Mouse (Mus musculus): Measurements from ENCODE around the gene Gstp2.

Gene Gstp2

DNA sequence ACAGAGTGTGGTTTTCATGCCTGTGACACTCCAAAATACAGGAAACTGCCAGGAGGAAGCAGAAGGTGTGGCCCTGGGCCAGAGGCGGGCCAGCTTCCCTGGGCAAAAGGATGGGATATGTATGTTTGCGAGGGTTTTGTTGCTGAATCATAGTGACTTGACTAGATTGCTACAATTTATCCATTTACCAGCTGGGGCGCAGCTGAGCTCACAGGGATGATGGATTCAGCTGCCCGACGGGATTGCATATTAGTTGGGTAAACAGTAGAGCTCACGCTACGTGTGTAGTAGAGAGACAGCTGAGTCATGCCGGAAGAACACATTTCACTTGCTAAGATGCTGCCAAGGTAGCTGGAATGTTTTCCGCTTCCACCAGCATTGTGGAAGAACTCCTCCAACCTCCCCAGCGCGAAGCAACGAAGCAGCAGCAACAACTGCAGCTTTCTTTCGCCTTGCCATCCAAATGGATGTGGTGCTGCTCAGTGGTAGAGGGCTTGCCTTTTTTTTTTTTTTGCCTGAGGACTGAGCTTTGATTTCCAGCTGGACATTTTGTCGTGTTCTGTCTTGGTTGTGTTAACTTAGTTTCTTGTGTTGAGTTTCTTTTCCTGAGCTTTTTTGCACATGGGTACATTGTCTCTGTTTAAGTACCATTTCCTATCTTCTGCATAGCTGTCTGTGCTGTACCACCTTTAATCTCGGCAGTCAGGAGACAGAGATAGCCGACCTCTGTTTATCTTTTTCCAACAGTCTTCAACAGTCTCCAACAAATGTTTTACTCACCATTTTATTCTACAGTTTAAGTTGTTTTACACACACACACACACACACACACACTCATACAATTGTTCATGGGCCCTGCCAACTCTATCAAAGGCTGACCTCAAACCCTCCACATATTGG is at the start of gene Gstp2:
Gene Gstp2 (minus strand): TSS at position 58 of the 900 bp plus-strand sequence.
- DNase-seq (ENCODE audit: low read depth, low spot score), result peak; percentile 24

GRCm38 (mm10) chr19:4094774-4095303 is 49.0 kb upstream of the Gstp2 start:
- no peak for DNase-seq (ENCODE audit: low read depth, low spot score)

GRCm38 (mm10) chr19:4094348-4094747 is 48.5 kb upstream of the Gstp2 start:
- DNase-seq (ENCODE audit: low read depth, low spot score), result no peak

GRCm38 (mm10) chr19:4093772-4094171 is 47.9 kb upstream of the Gstp2 start:
- DNase-seq (ENCODE audit: low read depth, low spot score), result no peak

DNA sequence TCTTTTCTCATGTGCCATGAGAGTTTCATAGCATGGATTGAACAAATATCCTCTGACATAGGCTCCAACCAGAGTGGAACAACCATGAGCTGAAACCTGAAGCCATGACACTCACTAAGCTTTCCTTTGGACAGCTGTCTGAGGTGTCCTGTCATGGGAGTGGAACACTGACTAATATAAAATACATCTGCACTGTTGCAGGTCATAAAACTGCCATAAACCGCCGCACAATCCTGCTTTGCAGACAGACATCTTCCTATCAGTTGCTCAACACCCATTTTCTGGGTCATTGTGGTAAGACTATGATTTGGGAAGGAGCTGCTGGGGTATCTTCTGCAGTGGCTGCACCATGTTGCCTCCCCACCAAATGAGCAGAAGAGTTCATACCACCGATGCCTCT is 46.9 kb upstream of the Gstp2 start:
- DNase-seq (ENCODE audit: low read depth, low spot score), result no peak

- no peak for DNase-seq (ENCODE audit: low read depth, low spot score)
These were observed 45.6 kb upstream of the Gstp2 start for GRCm38 (mm10) chr19:4091383-4091782.

DNA sequence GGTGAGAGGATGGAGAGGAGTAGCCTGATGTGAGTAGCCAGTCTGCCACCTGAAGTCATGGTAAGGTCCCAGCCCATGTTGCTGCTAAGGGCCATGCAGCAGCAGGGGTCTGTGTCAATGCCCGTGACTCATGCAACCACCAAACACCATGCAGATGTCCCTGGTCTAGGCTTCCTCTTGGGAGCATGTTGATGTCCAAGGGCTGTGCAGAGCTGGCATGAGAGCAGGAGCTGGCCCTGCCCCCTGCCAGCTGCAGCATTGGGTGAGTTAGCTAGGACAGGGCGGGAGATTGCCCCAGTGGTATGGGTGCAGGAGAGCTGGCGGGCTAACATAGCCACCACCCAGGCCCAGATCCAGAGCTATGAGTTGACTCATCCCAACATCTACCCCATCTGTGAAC is 44.6 kb upstream of the Gstp2 start:
- no peak for DNase-seq (ENCODE audit: low read depth, low spot score)

DNA sequence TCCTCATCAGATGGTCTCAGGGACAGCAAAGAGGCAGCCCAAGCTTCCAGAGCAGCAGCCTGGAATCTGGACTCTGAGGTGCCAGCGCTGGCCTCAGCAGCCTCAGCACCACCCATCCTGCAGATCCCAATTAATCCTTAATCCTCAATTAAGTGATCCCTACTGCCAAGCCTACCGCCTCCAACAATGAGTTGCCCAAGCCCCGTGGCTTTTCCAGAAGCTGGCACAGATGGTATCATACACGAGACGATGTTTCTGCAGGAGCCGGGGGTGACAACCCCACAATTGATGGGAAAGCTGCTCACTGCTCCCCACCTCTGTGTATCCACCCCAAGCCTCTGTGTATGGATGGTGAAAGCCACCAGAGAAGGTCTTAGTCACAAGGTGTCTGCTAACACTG is 43.3 kb upstream of the Gstp2 start:
- DNase-seq (ENCODE audit: low read depth, low spot score), result no peak

GRCm38 (mm10) chr19:4088146-4088545 is 42.3 kb upstream of the Gstp2 start:
- no peak for DNase-seq (ENCODE audit: low read depth, low spot score)

GRCm38 (mm10) chr19:4087090-4087489 is 41.3 kb upstream of the Gstp2 start:
- no peak for DNase-seq (ENCODE audit: low read depth, low spot score)

DNA sequence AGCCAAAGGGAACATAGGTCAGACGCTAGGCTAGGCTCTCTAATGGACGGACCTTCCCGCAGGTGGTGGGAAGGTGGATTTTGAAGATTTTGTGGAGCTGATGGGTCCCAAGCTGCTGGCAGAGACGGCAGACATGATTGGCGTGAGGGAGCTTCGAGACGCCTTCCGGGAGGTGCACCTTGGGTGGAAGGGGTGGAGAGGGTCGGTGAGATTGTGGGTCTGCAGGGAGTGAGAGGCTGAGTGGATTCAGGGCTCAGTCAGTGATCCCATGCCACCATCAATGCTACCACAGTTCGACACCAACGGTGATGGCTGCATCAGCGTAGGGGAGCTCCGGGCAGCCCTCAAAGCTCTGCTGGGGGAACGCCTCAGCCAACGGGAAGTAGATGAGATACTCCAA is 40.3 kb upstream of the Gstp2 start:
- no peak for DNase-seq (ENCODE audit: low read depth, low spot score)

DNA sequence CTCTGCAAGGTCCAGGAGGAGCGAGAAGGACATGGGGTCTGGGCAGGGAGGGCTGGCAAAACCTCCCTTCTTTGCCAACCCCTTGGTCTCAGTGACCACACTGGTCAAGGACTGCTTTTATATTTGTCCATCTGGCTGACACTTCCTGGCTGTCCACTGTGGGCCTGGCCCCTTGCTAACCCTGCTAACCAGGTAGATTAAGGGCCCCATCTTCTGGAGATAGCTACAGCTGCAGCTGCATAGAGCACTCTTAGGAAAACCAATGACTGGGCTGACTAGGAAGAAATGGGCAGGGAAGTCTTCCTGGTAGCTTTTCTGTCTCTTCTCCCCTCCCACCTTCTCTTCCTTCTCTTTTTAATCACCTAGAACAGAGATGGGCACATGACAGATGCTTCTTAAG is 39.2 kb upstream of the Gstp2 start:
- no peak for DNase-seq (ENCODE audit: low read depth, low spot score)

DNA sequence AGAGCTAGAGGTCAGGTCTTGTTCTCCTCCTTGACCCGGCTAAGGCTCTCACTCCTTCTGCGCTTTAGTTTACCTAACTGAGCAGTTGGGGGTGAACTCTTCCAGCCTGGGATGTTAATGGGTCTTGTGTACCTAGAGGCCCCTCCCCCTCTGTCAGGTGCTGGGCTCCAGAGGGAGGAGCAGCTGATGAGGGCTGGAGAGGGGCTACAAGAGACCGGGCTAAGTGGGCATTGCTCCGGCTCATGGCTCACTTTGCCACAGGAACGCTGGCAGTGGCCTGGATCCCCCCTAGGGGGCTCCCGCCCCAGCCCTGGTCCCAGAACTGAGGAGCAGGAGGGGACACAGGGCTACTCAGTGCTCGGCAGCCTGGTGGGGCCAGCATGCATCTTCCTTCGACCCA is 38.0 kb upstream of the Gstp2 start:
- DNase-seq (ENCODE audit: low read depth, low spot score), result no peak

- no peak for DNase-seq (ENCODE audit: low read depth, low spot score)
These were observed 37.5 kb upstream of the Gstp2 start for GRCm38 (mm10) chr19:4083316-4083715.

- DNase-seq (ENCODE audit: low read depth, low spot score), result no peak
These were observed 36.6 kb upstream of the Gstp2 start for GRCm38 (mm10) chr19:4082219-4082965.

GRCm38 (mm10) chr19:4081394-4081793 is 35.6 kb upstream of the Gstp2 start, which contains the start of gene Cabp2:
Gene Cabp2 (plus strand): TSS chr19:4081578.
- DNase-seq (ENCODE audit: low read depth, low spot score), result no peak

DNA sequence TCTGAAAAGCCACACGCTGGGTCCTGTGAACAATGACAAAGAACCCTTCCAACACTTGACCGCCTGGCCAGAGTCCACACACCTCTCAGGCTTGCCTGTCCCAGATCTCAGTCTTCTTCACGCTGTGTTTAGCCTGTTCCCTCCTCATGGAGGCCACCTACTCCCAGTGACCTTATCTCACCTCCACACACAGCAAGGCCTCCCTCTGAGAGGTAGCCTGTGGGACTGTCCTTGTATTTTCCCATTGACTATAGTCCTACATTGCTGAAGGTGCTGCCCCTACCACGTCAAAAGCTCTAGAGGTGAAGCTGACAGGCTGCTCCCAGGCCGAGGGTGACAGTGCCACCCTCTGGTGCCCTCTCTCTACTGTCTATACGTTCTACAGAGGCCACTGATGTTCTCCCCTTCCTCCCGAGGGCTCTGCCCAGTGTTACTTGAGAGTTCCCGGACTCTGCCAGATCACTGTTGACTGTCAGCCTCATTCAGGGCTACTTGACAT is 34.7 kb upstream of the Gstp2 start:
- DNase-seq (ENCODE audit: low read depth, low spot score), result no peak

- no peak for DNase-seq (ENCODE audit: low read depth, low spot score)
These were observed 33.8 kb upstream of the Gstp2 start for GRCm38 (mm10) chr19:4079594-4079993.

DNA sequence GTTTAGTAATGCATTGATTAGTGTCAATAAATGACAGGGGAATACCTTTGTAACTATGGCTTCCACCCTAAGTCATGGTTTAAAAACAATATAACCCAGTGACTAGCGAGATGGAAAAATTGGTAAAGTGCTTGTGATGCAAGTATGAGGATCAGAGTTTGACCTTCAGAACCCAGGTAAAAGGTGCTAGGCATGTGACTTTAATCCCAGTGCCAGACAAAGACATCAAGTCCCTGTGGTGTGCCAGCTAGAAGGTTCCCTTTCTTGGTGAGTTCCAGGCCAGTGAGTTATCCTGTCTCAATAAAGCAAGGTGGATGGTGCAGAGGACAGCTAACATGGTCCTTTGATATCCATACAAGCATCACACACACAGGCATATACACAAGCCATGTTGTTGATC is 29.7 kb upstream of the Gstp2 start:
- DNase-seq (ENCODE audit: low read depth, low spot score), result no peak

- no peak for DNase-seq (ENCODE audit: low read depth, low spot score)
These were observed 27.0 kb upstream of the Gstp2 start for GRCm38 (mm10) chr19:4072706-4073424.

DNA sequence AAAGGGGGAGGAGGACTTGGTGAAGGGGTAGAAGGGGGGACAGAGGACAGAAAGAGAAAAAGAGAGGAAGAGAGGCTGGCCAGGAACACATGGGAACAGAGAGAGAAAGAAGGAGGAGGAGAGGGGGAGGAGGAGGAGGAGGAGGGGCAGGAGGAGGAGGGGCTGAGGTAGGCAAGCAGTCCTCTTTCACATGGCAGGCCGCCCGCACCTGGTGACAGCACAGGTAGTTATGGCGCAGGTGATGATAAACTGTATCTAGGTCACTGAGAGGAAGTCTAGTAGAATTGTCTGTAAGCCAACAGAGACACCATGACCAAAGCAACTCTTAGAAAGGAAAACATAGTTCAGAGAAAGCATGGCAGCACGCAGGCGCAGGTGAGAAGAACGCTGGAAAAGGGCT is 25.6 kb upstream of the Gstp2 start:
- no peak for DNase-seq (ENCODE audit: low read depth, low spot score)

DNA sequence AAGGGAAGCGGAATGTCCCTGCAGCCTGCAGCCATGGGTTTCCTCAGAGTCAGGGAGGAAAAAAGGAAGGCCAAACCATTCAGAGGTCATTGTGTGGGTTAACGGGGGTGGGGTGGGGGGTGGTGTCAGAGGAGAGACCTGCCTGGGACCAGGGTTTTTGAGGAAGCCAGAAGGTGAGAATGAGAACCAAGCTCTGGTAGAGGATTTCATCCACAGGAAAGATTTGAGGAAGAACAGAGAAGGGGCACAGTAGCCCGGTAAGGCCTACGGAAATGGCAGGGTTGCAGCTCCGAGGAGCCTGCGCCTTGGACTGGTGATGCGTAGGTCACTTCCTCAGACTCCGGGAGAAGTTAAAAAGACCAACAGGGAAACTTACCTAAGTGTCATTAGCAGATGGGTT is 24.9 kb upstream of the Gstp2 start:
- DNase-seq (ENCODE audit: low read depth, low spot score), result no peak
